Mouse (Mus musculus): ENCODE results near the gene Cchcr1. TPM values are rescaled to one million over a fixed set of nuclear protein-coding genes. Genes with fewer than 3 reads are reported as not detected.

Gene Cchcr1
- polyA plus RNA-seq, 1 experiment from 2014 or later = 19.1 TPM

- WGBS = 89% methylated on average over 13 of the region's 13 CpGs
- H3K27me3 ChIP-seq (ENCODE audit: control insufficient read depth, insufficient read depth, low read length) = no peaks in the 10 kb centered on the region
- H3K4me2 ChIP-seq (replicated peaks; ENCODE audit: low read depth, low read length) = no peak overlapping the region
- ATAC-seq (ENCODE audit: low FRiP score, low TSS enrichment) = no peak
- no peak overlapping the region for H3K9ac ChIP-seq (ENCODE audit: low read depth, low read length)
- H3K36me3 ChIP-seq (ENCODE audit: control insufficient read depth, insufficient read depth, low read length) = no peaks in the 10 kb centered on the region
- no peaks in the 10 kb centered on the region for H3K4me1 ChIP-seq (ENCODE audit: control insufficient read depth, insufficient read depth, low read length)
- no peak overlapping the region for H3K27ac ChIP-seq (ENCODE audit: low read depth, low read length)
- H3K9me3 ChIP-seq (ENCODE audit: control insufficient read depth, low read length) = no peaks in the 10 kb centered on the region
- no peak overlapping the region for H3K4me3 ChIP-seq (ENCODE audit: low read length)
Observed at GRCm38 (mm10) chr17:35556186-35556765, 39.4 kb downstream of the Cchcr1 start.

- H3K4me2 ChIP-seq (replicated peaks; ENCODE audit: low read depth, low read length) = no peak overlapping the region
- no peaks in the 10 kb centered on the region for H3K4me1 ChIP-seq (ENCODE audit: control insufficient read depth, insufficient read depth, low read length)
- ATAC-seq (ENCODE audit: low FRiP score, low TSS enrichment) = no peak
- H3K4me3 ChIP-seq (ENCODE audit: low read length) = no peak overlapping the region
- H3K9ac ChIP-seq (ENCODE audit: low read depth, low read length) = no peak overlapping the region
- H3K9me3 ChIP-seq (ENCODE audit: control insufficient read depth, low read length) = no peaks in the 10 kb centered on the region
- no peak overlapping the region for H3K27ac ChIP-seq (ENCODE audit: low read depth, low read length)
- no peaks in the 10 kb centered on the region for H3K27me3 ChIP-seq (ENCODE audit: control insufficient read depth, insufficient read depth, low read length)
- WGBS = 28% methylated on average over 5 of the region's 5 CpGs
- H3K36me3 ChIP-seq (ENCODE audit: control insufficient read depth, insufficient read depth, low read length) = no peaks in the 10 kb centered on the region
Observed at GRCm38 (mm10) chr17:35556812-35557211, 39.9 kb downstream of the Cchcr1 start.

GRCm38 (mm10) chr17:35557351-35557750 is 40.5 kb downstream of the Cchcr1 start:
- Histone ChIP-seq H3K4me3 (ENCODE audit: low read length) (no peak overlapping the region), H3K9ac (ENCODE audit: low read depth, low read length) (no peak overlapping the region), H3K36me3 (ENCODE audit: control insufficient read depth, insufficient read depth, low read length) (no peaks in the 10 kb centered on the region), H3K27ac (ENCODE audit: low read depth, low read length) (no peak overlapping the region), H3K4me1 (ENCODE audit: control insufficient read depth, insufficient read depth, low read length) (no peaks in the 10 kb centered on the region), H3K4me2 (replicated peaks; ENCODE audit: low read depth, low read length) (no peak overlapping the region), H3K27me3 (ENCODE audit: control insufficient read depth, insufficient read depth, low read length) (no peaks in the 10 kb centered on the region), H3K9me3 (ENCODE audit: control insufficient read depth, low read length) (no peaks in the 10 kb centered on the region)
- WGBS = 70% methylated on average over 9 of the region's 9 CpGs
- no peak for ATAC-seq (ENCODE audit: low FRiP score, low TSS enrichment)

DNA sequence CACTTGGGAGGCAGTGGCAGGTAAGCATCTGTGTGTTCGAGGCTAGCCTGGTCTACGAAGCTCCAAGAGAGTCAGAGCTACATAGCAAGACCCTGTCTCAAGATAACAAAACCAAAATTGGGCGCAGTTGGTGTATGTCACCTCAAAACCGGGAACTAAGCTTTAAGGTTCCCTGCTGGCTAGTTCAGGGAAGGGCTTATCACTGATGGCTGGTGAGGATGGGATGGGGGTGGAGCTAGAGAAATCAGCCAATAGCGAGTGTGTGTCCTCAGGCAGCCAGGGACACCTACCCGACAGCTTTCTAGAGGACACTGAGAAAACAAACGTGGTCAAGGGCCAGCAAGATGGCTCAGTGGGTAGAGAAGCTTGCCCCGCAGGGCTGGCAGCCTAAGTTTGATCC is 41.3 kb downstream of the Cchcr1 start:
- no peak for ATAC-seq (ENCODE audit: low FRiP score, low TSS enrichment)
- WGBS = 63% methylated on average over 8 of the region's 8 CpGs

GRCm38 (mm10) chr17:35567150-35567549 is 50.2 kb downstream of the Cchcr1 start, which contains the start of gene 2300002M23Rik:
TSS of gene 2300002M23Rik (plus strand) at chr17:35567450.
- WGBS = 63% methylated on average over 3 of the region's 3 CpGs
- peaks cover 18% of the 10 kb centered on the region for H3K27me3 ChIP-seq (ENCODE audit: control insufficient read depth, insufficient read depth, low read length)
- no peaks in the 10 kb centered on the region for H3K9me3 ChIP-seq (ENCODE audit: control insufficient read depth, low read length)
- H3K27ac ChIP-seq (ENCODE audit: low read depth, low read length) = no peak within 1 kb of the TSS
- peaks cover 3% of the 10 kb centered on the region; the same call in 1 of the 2 replicates for H3K4me1 ChIP-seq (ENCODE audit: control insufficient read depth, insufficient read depth, low read length)
- H3K36me3 ChIP-seq (ENCODE audit: control insufficient read depth, insufficient read depth, low read length) = no peaks in the 10 kb centered on the region
- no peak within 1 kb of the TSS for H3K9ac ChIP-seq (ENCODE audit: low read depth, low read length)
- no peak within 1 kb of the TSS for H3K4me2 ChIP-seq (replicated peaks; ENCODE audit: low read depth, low read length)
- H3K4me3 ChIP-seq (ENCODE audit: low read length) = no peak within 1 kb of the TSS
- ATAC-seq (ENCODE audit: low FRiP score, low TSS enrichment) = no peak

More for the DNA sequence above, 41.3 kb downstream of the Cchcr1 start:
- no peaks in the 10 kb centered on the region for H3K36me3 ChIP-seq (ENCODE audit: control insufficient read depth, insufficient read depth, low read length)
- H3K9ac ChIP-seq (ENCODE audit: low read depth, low read length) = no peak overlapping the region
- no peak overlapping the region for H3K27ac ChIP-seq (ENCODE audit: low read depth, low read length)
- H3K4me1 ChIP-seq (ENCODE audit: control insufficient read depth, insufficient read depth, low read length) = no peaks in the 10 kb centered on the region
- no peak overlapping the region for H3K4me3 ChIP-seq (ENCODE audit: low read length)
- no peaks in the 10 kb centered on the region for H3K27me3 ChIP-seq (ENCODE audit: control insufficient read depth, insufficient read depth, low read length)
- no peaks in the 10 kb centered on the region for H3K9me3 ChIP-seq (ENCODE audit: control insufficient read depth, low read length)
- H3K4me2 ChIP-seq (replicated peaks; ENCODE audit: low read depth, low read length) = no peak overlapping the region

- Histone ChIP-seq H3K4me2 (replicated peaks; ENCODE audit: low read depth, low read length) (no peak overlapping the region), H3K4me3 (ENCODE audit: low read length) (no peak overlapping the region), H3K27ac (ENCODE audit: low read depth, low read length) (no peak overlapping the region), H3K27me3 (ENCODE audit: control insufficient read depth, insufficient read depth, low read length) (peaks cover 18% of the 10 kb centered on the region), H3K9ac (ENCODE audit: low read depth, low read length) (no peak overlapping the region), H3K4me1 (ENCODE audit: control insufficient read depth, insufficient read depth, low read length) (peaks cover 3% of the 10 kb centered on the region; the same call in 1 of the 2 replicates), H3K36me3 (ENCODE audit: control insufficient read depth, insufficient read depth, low read length) (no peaks in the 10 kb centered on the region), H3K9me3 (ENCODE audit: control insufficient read depth, low read length) (no peaks in the 10 kb centered on the region)
- WGBS = 23% methylated on average over 9 of the region's 9 CpGs
- no peak for ATAC-seq (ENCODE audit: low FRiP score, low TSS enrichment)
Observed at GRCm38 (mm10) chr17:35567767-35568166, 50.9 kb downstream of the Cchcr1 start.

DNA sequence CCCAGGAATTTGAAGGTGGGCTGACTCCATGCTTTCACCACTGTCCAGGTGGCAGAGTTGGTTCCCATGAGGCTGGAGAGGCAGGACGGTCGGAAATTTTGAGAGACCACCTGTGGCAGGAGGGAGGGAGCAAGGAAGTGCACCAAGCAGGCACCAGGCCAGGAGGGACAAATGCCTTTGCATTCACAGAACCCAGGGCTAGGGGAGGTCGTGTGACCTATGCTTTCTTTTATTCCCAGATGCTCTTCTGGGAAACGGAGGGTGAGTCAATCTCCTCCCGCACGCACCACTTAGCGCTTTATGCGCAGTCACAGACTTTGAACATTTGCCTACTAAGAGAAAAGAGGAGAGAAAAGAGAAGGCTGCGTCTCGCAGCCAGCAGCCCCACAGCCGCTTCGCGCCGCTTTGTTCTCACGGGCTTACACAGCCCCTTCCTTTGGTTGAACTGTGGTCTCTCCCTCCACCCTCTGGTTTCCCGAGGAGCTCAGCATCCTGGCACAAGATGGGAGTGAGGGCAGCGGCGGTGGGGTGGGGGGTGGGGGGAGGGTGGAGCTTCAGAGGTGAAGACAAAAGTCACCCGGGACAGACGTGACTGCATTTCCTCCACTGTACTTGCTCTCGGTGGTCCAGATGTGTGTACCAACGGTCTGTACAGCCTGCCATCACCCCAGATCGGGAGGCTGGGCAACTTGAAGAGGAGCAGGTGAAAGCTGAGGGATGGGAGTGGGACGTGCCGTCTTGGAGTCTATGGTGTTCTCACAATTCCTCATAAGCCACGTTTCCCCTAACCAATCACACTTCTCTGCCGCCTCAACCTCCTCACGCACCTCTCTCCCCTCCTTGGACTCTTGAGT is 52.4 kb downstream of the Cchcr1 start:
- H3K4me3 ChIP-seq (ENCODE audit: low read length) = peak overlapping the region; percentile 20
- no peaks in the 10 kb centered on the region for H3K9me3 ChIP-seq (ENCODE audit: control insufficient read depth, low read length)
- H3K9ac ChIP-seq (ENCODE audit: low read depth, low read length) = no peak overlapping the region
- H3K27me3 ChIP-seq (ENCODE audit: control insufficient read depth, insufficient read depth, low read length) = peaks cover 18% of the 10 kb centered on the region
- peaks cover 3% of the 10 kb centered on the region; the same call in 1 of the 2 replicates for H3K4me1 ChIP-seq (ENCODE audit: control insufficient read depth, insufficient read depth, low read length)
- no peak for ATAC-seq (ENCODE audit: low FRiP score, low TSS enrichment)
- H3K36me3 ChIP-seq (ENCODE audit: control insufficient read depth, insufficient read depth, low read length) = no peaks in the 10 kb centered on the region
- no peak overlapping the region for H3K27ac ChIP-seq (ENCODE audit: low read depth, low read length)
- 5% methylated on average over 28 of the region's 28 CpGs for WGBS
- H3K4me2 ChIP-seq (replicated peaks; ENCODE audit: low read depth, low read length) = peak overlapping the region; percentile 41

- Histone ChIP-seq H3K9me3 (ENCODE audit: control insufficient read depth, low read length) (no peaks in the 10 kb centered on the region), H3K4me3 (ENCODE audit: low read length) (no peak overlapping the region), H3K36me3 (ENCODE audit: control insufficient read depth, insufficient read depth, low read length) (no peaks in the 10 kb centered on the region), H3K4me1 (ENCODE audit: control insufficient read depth, insufficient read depth, low read length) (peaks cover 3% of the 10 kb centered on the region; the same call in 1 of the 2 replicates), H3K9ac (ENCODE audit: low read depth, low read length) (no peak overlapping the region), H3K4me2 (replicated peaks; ENCODE audit: low read depth, low read length) (no peak overlapping the region), H3K27me3 (ENCODE audit: control insufficient read depth, insufficient read depth, low read length) (peaks cover 18% of the 10 kb centered on the region), H3K27ac (ENCODE audit: low read depth, low read length) (no peak overlapping the region)
- 85% methylated on average over 14 of the region's 14 CpGs for WGBS
- ATAC-seq (ENCODE audit: low FRiP score, low TSS enrichment) = no peak
Observed at GRCm38 (mm10) chr17:35570836-35571235, 53.9 kb downstream of the Cchcr1 start.

DNA sequence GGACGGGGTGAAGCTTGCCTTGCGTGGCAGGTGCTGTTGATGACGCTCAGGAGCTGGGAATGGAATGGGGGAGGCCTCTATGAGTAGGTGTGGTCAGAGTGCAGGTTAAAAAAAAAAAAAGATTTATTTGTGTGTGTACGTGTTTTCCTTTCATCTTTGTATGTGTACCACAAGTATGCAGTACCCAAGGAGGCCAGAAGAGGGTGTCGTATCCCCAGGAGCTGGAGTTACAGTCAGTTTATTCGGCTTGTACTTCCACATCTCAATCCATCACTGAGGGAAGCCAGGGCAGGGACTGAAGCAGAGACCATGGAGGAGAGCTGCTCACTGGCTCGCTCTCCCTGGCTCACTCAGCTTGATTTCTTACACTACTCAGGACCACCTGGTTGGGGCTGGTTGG is 54.6 kb downstream of the Cchcr1 start:
- Histone ChIP-seq H3K4me2 (replicated peaks; ENCODE audit: low read depth, low read length) (no peak overlapping the region), H3K4me3 (ENCODE audit: low read length) (no peak overlapping the region), H3K27ac (ENCODE audit: low read depth, low read length) (no peak overlapping the region), H3K4me1 (ENCODE audit: control insufficient read depth, insufficient read depth, low read length) (peaks cover 3% of the 10 kb centered on the region; the same call in 1 of the 2 replicates), H3K9ac (ENCODE audit: low read depth, low read length) (no peak overlapping the region), H3K36me3 (ENCODE audit: control insufficient read depth, insufficient read depth, low read length) (no peaks in the 10 kb centered on the region), H3K9me3 (ENCODE audit: control insufficient read depth, low read length) (no peaks in the 10 kb centered on the region), H3K27me3 (ENCODE audit: control insufficient read depth, insufficient read depth, low read length) (peaks cover 18% of the 10 kb centered on the region)
- 93% methylated on average over 7 of the region's 7 CpGs for WGBS
- no peak for ATAC-seq (ENCODE audit: low FRiP score, low TSS enrichment)
